In the genomic region with DNA sequence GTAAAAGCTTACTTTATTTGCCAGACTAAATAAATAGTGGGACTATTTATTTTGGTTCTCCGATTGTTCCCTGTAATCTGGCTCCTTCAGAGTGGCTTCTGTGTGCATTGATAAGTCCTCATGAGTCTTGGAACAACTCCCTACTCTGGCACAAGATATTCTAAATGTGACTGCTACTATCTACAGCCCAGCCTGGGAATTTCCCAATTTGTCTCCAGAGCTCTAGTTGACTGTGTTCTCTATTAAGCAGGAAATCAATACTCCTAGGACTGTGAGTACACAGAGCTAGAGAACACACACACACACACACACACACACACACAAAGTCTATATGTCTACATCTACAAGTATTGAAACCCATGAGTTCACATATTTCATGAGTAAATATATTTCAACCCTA, we compare ENCODE assay signal across 16 mouse cellular contexts.
"Had no signal": no experiment of that assay in that cellular context is flagged by ENCODE, and none has a peak within 500 bp of the region (broad histone marks: within the 10 kb centered on the region; RNA-seq: fewer than 3 reads in every experiment).

No protein-coding gene starts in this region.

- H3K9me3 ChIP-seq: lung, embryonic 15.5 days; megakaryocyte, embryonic 14.5 days; midbrain, embryonic 15.5 days; neural tube, embryonic 12.5 days had no signal

- DNase-seq: kidney, adult 18-20 months; kidney, postnatal 10 days; kidney, postnatal 4 days; lung, postnatal 14 days; retina, postnatal 1 day; right cerebral cortex, postnatal 4 days; spleen, adult 18-20 months; thymus, postnatal 36 days had no signal

- H3K27me3 ChIP-seq: limb, embryonic 12.5 days; lung, embryonic 15.5 days; megakaryocyte, embryonic 14.5 days; midbrain, embryonic 15.5 days; neural tube, embryonic 12.5 days had no signal

- ATAC-seq: midbrain, embryonic 15.5 days had no signal

- H3K36me3 ChIP-seq: limb, embryonic 12.5 days; lung, embryonic 15.5 days; midbrain, embryonic 15.5 days; neural tube, embryonic 12.5 days had no signal

- H3K4me1 ChIP-seq: limb, embryonic 12.5 days; lung, embryonic 15.5 days; midbrain, embryonic 15.5 days; neural tube, embryonic 12.5 days had no signal

- H3K4me2 ChIP-seq: limb, embryonic 12.5 days; lung, embryonic 15.5 days; midbrain, embryonic 11.5 days; midbrain, embryonic 15.5 days; neural tube, embryonic 12.5 days had no signal

- H3K4me3 ChIP-seq: layer of hippocampus, adult 2 months; limb, embryonic 12.5 days; lung, embryonic 15.5 days; megakaryocyte, embryonic 14.5 days; midbrain, embryonic 15.5 days; neural tube, embryonic 12.5 days had no signal

- H3K27ac ChIP-seq: layer of hippocampus, adult 2 months; limb, embryonic 12.5 days; lung, embryonic 15.5 days; macrophage; midbrain, embryonic 15.5 days; neural tube, embryonic 12.5 days had no signal

- H3K9ac ChIP-seq: limb, embryonic 12.5 days; lung, embryonic 15.5 days; midbrain, embryonic 15.5 days; neural tube, embryonic 12.5 days had no signal
